38 mouse cellular contexts compared by ENCODE assay signal in the genomic region with DNA sequence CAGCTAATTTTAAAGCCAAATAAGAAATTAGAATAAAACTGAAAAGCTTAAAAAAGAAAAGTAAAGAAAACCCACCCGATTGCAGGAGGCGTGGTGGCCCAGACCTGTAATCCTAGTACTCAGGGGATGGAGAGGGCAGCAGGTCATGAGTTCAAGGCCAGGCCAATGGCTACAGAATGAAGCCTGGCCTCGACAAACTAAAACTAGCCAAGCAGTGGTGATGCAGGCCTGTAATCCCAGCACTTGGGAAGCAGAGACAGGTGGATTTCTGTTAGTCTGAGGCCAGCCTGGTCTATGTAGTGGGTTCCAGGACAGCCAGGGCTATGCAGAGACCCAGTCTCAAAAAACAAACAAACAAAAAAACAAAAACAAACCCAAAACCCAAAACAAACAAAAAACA. TPM values are rescaled to one million over a fixed set of nuclear protein-coding genes. Genes with fewer than 3 reads are reported as not detected.
"Had no signal": no experiment of that assay in that cellular context is flagged by ENCODE, and none has a peak within 500 bp of the region (broad histone marks: within the 10 kb centered on the region; RNA-seq: fewer than 3 reads in every experiment).

No protein-coding gene starts in this region.

- H3K4me1 ChIP-seq: embryonic facial prominence, embryonic 12.5 days; embryonic facial prominence, embryonic 13.5 days; embryonic facial prominence, embryonic 15.5 days; forebrain, embryonic 10.5 days; forebrain, embryonic 12.5 days; forebrain, embryonic 13.5 days; forebrain, embryonic 15.5 days had no signal

- DNase-seq: cerebellum, adult 2 months; cerebellum, adult 8-10 months; cerebellum, adult 9-10 months; cerebellum, adult 9-11 months; cerebellum, postnatal 14 days; cerebellum, postnatal 25 days; cerebellum, postnatal 36 days; embryo, embryonic 11 days; forebrain, postnatal 0 days; gastrocnemius, adult 2 months; gastrocnemius, postnatal 10 days; gastrocnemius, postnatal 14 days; gastrocnemius, postnatal 25 days; gastrocnemius, postnatal 36 days; heart, adult 18-20 months; heart, adult 2 months had no signal

- H3K4me3 ChIP-seq: embryonic facial prominence, embryonic 10.5 days; embryonic facial prominence, embryonic 12.5 days; embryonic facial prominence, embryonic 13.5 days; embryonic facial prominence, embryonic 15.5 days; erythroblast, embryonic 14.5 days; forebrain, embryonic 10.5 days; forebrain, embryonic 12.5 days; forebrain, embryonic 13.5 days; forebrain, embryonic 15.5 days; gastrocnemius, adult 2 months; heart, adult 2 months had no signal

- H3K27me3 ChIP-seq: embryonic facial prominence, embryonic 12.5 days; embryonic facial prominence, embryonic 13.5 days; embryonic facial prominence, embryonic 15.5 days; forebrain, embryonic 12.5 days; forebrain, embryonic 13.5 days; forebrain, embryonic 15.5 days had no signal

- H3K4me2 ChIP-seq: embryonic facial prominence, embryonic 12.5 days; embryonic facial prominence, embryonic 13.5 days; embryonic facial prominence, embryonic 15.5 days; forebrain, embryonic 12.5 days; forebrain, embryonic 13.5 days; forebrain, embryonic 15.5 days had no signal

- H3K9me3 ChIP-seq: embryonic facial prominence, embryonic 15.5 days; forebrain, embryonic 12.5 days; forebrain, embryonic 13.5 days; forebrain, embryonic 15.5 days had no signal

- H3K36me3 ChIP-seq: embryonic facial prominence, embryonic 10.5 days; embryonic facial prominence, embryonic 12.5 days; embryonic facial prominence, embryonic 13.5 days; embryonic facial prominence, embryonic 15.5 days; forebrain, embryonic 10.5 days; forebrain, embryonic 12.5 days; forebrain, embryonic 15.5 days had no signal

- H3K27ac ChIP-seq: embryonic facial prominence, embryonic 10.5 days; embryonic facial prominence, embryonic 12.5 days; embryonic facial prominence, embryonic 13.5 days; embryonic facial prominence, embryonic 15.5 days; forebrain, embryonic 10.5 days; forebrain, embryonic 12.5 days; forebrain, embryonic 13.5 days; forebrain, embryonic 15.5 days; gastrocnemius, adult 2 months; heart, adult 2 months had no signal

- ATAC-seq: forebrain, embryonic 13.5 days; forebrain, embryonic 14.5 days; forebrain, embryonic 15.5 days; forebrain, embryonic 16.5 days; forebrain, postnatal 0 days had no signal

- H3K9ac ChIP-seq: embryonic facial prominence, embryonic 12.5 days; embryonic facial prominence, embryonic 13.5 days; embryonic facial prominence, embryonic 15.5 days; forebrain, embryonic 12.5 days; forebrain, embryonic 13.5 days; forebrain, embryonic 15.5 days; forebrain, postnatal 0 days had no signal

RNA-seq across cellular contexts. Expression of gene Olfr157, which starts 1.7 kb away (rescaled TPM):
- total RNA-seq: common myeloid progenitor, adult 5-6 weeks; forebrain, postnatal 0 days; gastrocnemius, adult 18-20 months; gastrocnemius, adult 2 months; gastrocnemius, adult 8-10 months; gastrocnemius, postnatal 10 days; gastrocnemius, postnatal 14 days; gastrocnemius, postnatal 25 days; gastrocnemius, postnatal 36 days; gastrocnemius, postnatal 4 days; granulocyte monocyte progenitor cell, adult 5-6 weeks; heart, adult 18-20 months; heart, adult 2 months had no signal
- polyA plus RNA-seq: cerebellum, adult 2 months; cortical plate, adult 2 months; embryonic facial prominence, embryonic 10.5 days; embryonic facial prominence, embryonic 11.5 days; embryonic facial prominence, embryonic 13.5 days; embryonic facial prominence, embryonic 14.5 days; erythroblast, embryonic 14.5 days; forebrain, embryonic 10.5 days; forebrain, embryonic 11.5 days; forebrain, embryonic 12.5 days; forebrain, embryonic 13.5 days; forebrain, embryonic 14.5 days; forebrain, embryonic 15.5 days; forebrain, embryonic 16.5 days; forebrain, postnatal 0 days; frontal cortex, adult 2 months; gonadal fat pad, adult 2 months; heart, adult 2 months had no signal

RNA-seq across cellular contexts. Expression of gene Olfr155, which starts 13.0 kb away (rescaled TPM):
- total RNA-seq: common myeloid progenitor, adult 5-6 weeks; forebrain, postnatal 0 days; gastrocnemius, adult 18-20 months; gastrocnemius, adult 2 months; gastrocnemius, adult 8-10 months; gastrocnemius, postnatal 10 days; gastrocnemius, postnatal 14 days; gastrocnemius, postnatal 25 days; gastrocnemius, postnatal 36 days; gastrocnemius, postnatal 4 days; granulocyte monocyte progenitor cell, adult 5-6 weeks; heart, adult 18-20 months; heart, adult 2 months had no signal
- polyA plus RNA-seq: cerebellum, adult 2 months; cortical plate, adult 2 months; embryonic facial prominence, embryonic 10.5 days; embryonic facial prominence, embryonic 11.5 days; embryonic facial prominence, embryonic 13.5 days; embryonic facial prominence, embryonic 14.5 days; erythroblast, embryonic 14.5 days; forebrain, embryonic 10.5 days; forebrain, embryonic 11.5 days; forebrain, embryonic 12.5 days; forebrain, embryonic 13.5 days; forebrain, embryonic 14.5 days; forebrain, embryonic 15.5 days; forebrain, embryonic 16.5 days; forebrain, postnatal 0 days; frontal cortex, adult 2 months; gonadal fat pad, adult 2 months; heart, adult 2 months had no signal

RNA-seq across cellular contexts. Expression of gene Olfr156, which starts 14.6 kb away (rescaled TPM):
- total RNA-seq: common myeloid progenitor, adult 5-6 weeks; forebrain, postnatal 0 days; gastrocnemius, adult 18-20 months; gastrocnemius, adult 2 months; gastrocnemius, adult 8-10 months; gastrocnemius, postnatal 10 days; gastrocnemius, postnatal 14 days; gastrocnemius, postnatal 25 days; gastrocnemius, postnatal 36 days; gastrocnemius, postnatal 4 days; granulocyte monocyte progenitor cell, adult 5-6 weeks; heart, adult 18-20 months; heart, adult 2 months had no signal
- polyA plus RNA-seq: cerebellum, adult 2 months; cortical plate, adult 2 months; embryonic facial prominence, embryonic 10.5 days; embryonic facial prominence, embryonic 11.5 days; embryonic facial prominence, embryonic 13.5 days; embryonic facial prominence, embryonic 14.5 days; embryonic facial prominence, embryonic 15.5 days; erythroblast, embryonic 14.5 days; forebrain, embryonic 10.5 days; forebrain, embryonic 11.5 days; forebrain, embryonic 12.5 days; forebrain, embryonic 13.5 days; forebrain, embryonic 14.5 days; forebrain, embryonic 15.5 days; forebrain, embryonic 16.5 days; forebrain, postnatal 0 days; frontal cortex, adult 2 months; gonadal fat pad, adult 2 months; heart, adult 2 months had no signal

RNA-seq across cellular contexts. Expression of gene Reck, which starts 37.0 kb away (rescaled TPM):
- polyA plus RNA-seq: erythroblast, embryonic 14.5 days had no signal
